ENCODE assay signal across 28 mouse cellular contexts in the genomic region with DNA sequence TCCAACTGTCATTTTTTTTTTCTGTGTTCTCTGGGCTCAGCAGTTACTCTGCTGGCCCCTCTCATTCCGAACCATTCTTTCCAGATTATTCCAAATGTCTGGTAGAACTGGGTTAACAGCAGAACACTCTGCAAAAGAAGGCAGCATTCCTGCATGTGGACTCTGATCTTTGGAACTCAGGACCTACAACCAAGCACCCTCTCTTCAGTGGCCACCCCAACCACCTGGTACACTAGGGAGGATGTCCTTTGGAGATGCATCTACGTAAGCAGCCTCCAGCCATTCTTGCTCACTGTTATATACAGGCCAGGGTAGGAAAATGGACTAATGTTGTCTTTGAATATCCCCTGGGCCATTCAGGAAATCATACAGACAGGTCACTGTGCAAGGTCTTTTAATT. TPM values are rescaled to one million over a fixed set of nuclear protein-coding genes. Genes with fewer than 3 reads are reported as not detected.
A peak's percentile ranks its signal among the peaks of the same experiment; 100 is the strongest.
DNase-seq lines count a peak whose midpoint lies in the region; ATAC-seq and TF ChIP-seq lines count a peak whose summit lies in the region.
"Had no signal": no experiment of that assay in that cellular context is flagged by ENCODE, and none has a peak within 500 bp of the region (broad histone marks: within the 10 kb centered on the region; RNA-seq: fewer than 3 reads in every experiment).

No protein-coding gene starts in this region.

- peaks cover 20% of the 10 kb centered on the region for H3K4me1 ChIP-seq in heart, embryonic 15.5 days (replicated peaks)
- H3K4me1 ChIP-seq in kidney, adult 2 months (ENCODE audit: control insufficient read depth, insufficient read depth, low read length): peaks cover 13% of the 10 kb centered on the region; the same call in 1 of the 2 replicates
- H3K4me1 ChIP-seq in midbrain, embryonic 11.5 days (ENCODE audit: control insufficient read depth, insufficient read depth, low read length): peaks cover 8% of the 10 kb centered on the region; the same call in 1 of the 2 replicates
- H3K4me1 ChIP-seq in midbrain, embryonic 13.5 days (replicated peaks): peaks cover 15% of the 10 kb centered on the region
- H3K4me1 ChIP-seq in forebrain, postnatal 0 days (ENCODE audit: insufficient read depth): no peaks in the 10 kb centered on the region

- 83% methylated on average over 2 of the region's 2 CpGs for WGBS in heart, embryonic 15.5 days
- 65% methylated on average over 2 of the region's 2 CpGs for WGBS in kidney, adult 2 months
- WGBS in midbrain, embryonic 11.5 days: 82% methylated on average over 2 of the region's 2 CpGs
- 83% methylated on average over 2 of the region's 2 CpGs for WGBS in midbrain, embryonic 13.5 days
- WGBS in forebrain, postnatal 0 days: 82% methylated on average over 2 of the region's 2 CpGs

- H3K4me3 ChIP-seq in heart, embryonic 15.5 days: no peak overlapping the region
- no peak overlapping the region for H3K4me3 ChIP-seq in kidney, adult 2 months (ENCODE audit: insufficient read depth, low read depth, low read length)
- H3K4me3 ChIP-seq in midbrain, embryonic 11.5 days (ENCODE audit: low read depth, low read length): no peak overlapping the region
- no peak overlapping the region for H3K4me3 ChIP-seq in midbrain, embryonic 13.5 days (replicated peaks)
- no peak overlapping the region for H3K4me3 ChIP-seq in forebrain, postnatal 0 days (ENCODE audit: low read depth, low read length)
- H3K4me3 ChIP-seq: left cerebral cortex, adult 2 months; liver, embryonic 15.5 days; midbrain, embryonic 12.5 days had no signal

- H3K27me3 ChIP-seq in heart, embryonic 15.5 days: peaks cover 60% of the 10 kb centered on the region
- no peaks in the 10 kb centered on the region for H3K27me3 ChIP-seq in kidney, adult 2 months (replicated peaks; ENCODE audit: control insufficient read depth, insufficient read depth, low read length)
- peaks cover 56% of the 10 kb centered on the region for H3K27me3 ChIP-seq in midbrain, embryonic 11.5 days (ENCODE audit: control insufficient read depth, insufficient read depth, low read length)
- peaks cover 74% of the 10 kb centered on the region for H3K27me3 ChIP-seq in midbrain, embryonic 13.5 days
- H3K27me3 ChIP-seq in forebrain, postnatal 0 days (ENCODE audit: insufficient read depth, low read length): peaks cover 48% of the 10 kb centered on the region
- H3K27me3 ChIP-seq: Patski had no signal

- peak overlapping the region; percentile 97; the same call in 1 of the 2 replicates for H3K27ac ChIP-seq in heart, embryonic 15.5 days
- peak overlapping the region; percentile 99 for H3K27ac ChIP-seq in kidney, adult 2 months (ENCODE audit: insufficient read depth, low read depth, low read length)
- H3K27ac ChIP-seq in midbrain, embryonic 11.5 days (ENCODE audit: low read depth, low read length): no peak overlapping the region
- H3K27ac ChIP-seq in midbrain, embryonic 13.5 days: no peak overlapping the region
- H3K27ac ChIP-seq in forebrain, postnatal 0 days (ENCODE audit: low read depth, low read length): no peak overlapping the region
- H3K27ac ChIP-seq: embryonic facial prominence, embryonic 12.5 days; hindbrain, embryonic 13.5 days; left cerebral cortex, adult 2 months; limb, embryonic 13.5 days; midbrain, embryonic 12.5 days; neural tube, embryonic 13.5 days had no signal

- no peak for ATAC-seq in heart, embryonic 15.5 days (replicated peaks; ENCODE audit: insufficient number of reproducible peaks, insufficient read depth, low FRiP score, low read depth)
- ATAC-seq in midbrain, embryonic 11.5 days (ENCODE audit: low FRiP score): no peak
- ATAC-seq in midbrain, embryonic 13.5 days: no peak
- ATAC-seq in forebrain, postnatal 0 days: no peak
- ATAC-seq: forebrain, embryonic 14.5 days; intestine, postnatal 0 days; Patski had no signal

- DNase-seq in heart, adult 8-10 months (ENCODE audit: low spot score): no peak
- peak; percentile 91 for DNase-seq in kidney, adult 2 months
- no peak for DNase-seq in kidney, postnatal 4 days
- peak; percentile 62 for DNase-seq in midbrain, embryonic 11.5 days (ENCODE audit: low spot score, missing footprints)
- DNase-seq in kidney, postnatal 36 days: peak; percentile 66 to 86
- no peak for DNase-seq in forebrain, postnatal 0 days
- DNase-seq: adrenal gland, postnatal 10 days; cerebellum, adult 11-12 months; cerebellum, adult 9-11 months; embryo, embryonic 11 days; gastrocnemius, postnatal 10 days; lung, postnatal 36 days; thymus, adult 2 months; thymus, postnatal 36 days had no signal

- H3K9ac ChIP-seq in heart, embryonic 15.5 days: no peak overlapping the region
- no peak overlapping the region for H3K9ac ChIP-seq in midbrain, embryonic 11.5 days (ENCODE audit: low read length)
- H3K9ac ChIP-seq in midbrain, embryonic 13.5 days (replicated peaks): no peak overlapping the region
- H3K9ac ChIP-seq in forebrain, postnatal 0 days: no peak overlapping the region
- H3K9ac ChIP-seq: embryonic facial prominence, embryonic 12.5 days; hindbrain, embryonic 13.5 days; liver, embryonic 15.5 days; midbrain, embryonic 12.5 days had no signal

- no peaks in the 10 kb centered on the region for H3K9me3 ChIP-seq in heart, embryonic 15.5 days (replicated peaks)
- no peaks in the 10 kb centered on the region for H3K9me3 ChIP-seq in midbrain, embryonic 11.5 days (ENCODE audit: control insufficient read depth, low read length)
- no peaks in the 10 kb centered on the region for H3K9me3 ChIP-seq in midbrain, embryonic 13.5 days
- no peaks in the 10 kb centered on the region for H3K9me3 ChIP-seq in forebrain, postnatal 0 days (ENCODE audit: low read length)
- H3K9me3 ChIP-seq: embryonic facial prominence, embryonic 12.5 days; hindbrain, embryonic 13.5 days; limb, embryonic 13.5 days; liver, embryonic 15.5 days; midbrain, embryonic 12.5 days; neural tube, embryonic 13.5 days had no signal

- TF ChIP-seq POLR2A in kidney, adult 2 months (IDR thresholded peaks at IDR 0.05; ENCODE audit: low read depth, low read length): no peak

- H3K36me3 ChIP-seq in heart, embryonic 15.5 days: no peaks in the 10 kb centered on the region
- H3K36me3 ChIP-seq in kidney, adult 2 months (ENCODE audit: control insufficient read depth, insufficient read depth, low read length): no peaks in the 10 kb centered on the region
- no peaks in the 10 kb centered on the region for H3K36me3 ChIP-seq in midbrain, embryonic 11.5 days (ENCODE audit: control insufficient read depth, insufficient read depth, low read length)
- no peaks in the 10 kb centered on the region for H3K36me3 ChIP-seq in midbrain, embryonic 13.5 days
- H3K36me3 ChIP-seq in forebrain, postnatal 0 days (ENCODE audit: insufficient read depth): no peaks in the 10 kb centered on the region
- H3K36me3 ChIP-seq: embryonic facial prominence, embryonic 12.5 days; hindbrain, embryonic 13.5 days; limb, embryonic 13.5 days; liver, embryonic 15.5 days; midbrain, embryonic 12.5 days; neural tube, embryonic 13.5 days had no signal

- no peak overlapping the region for H3K4me2 ChIP-seq in heart, embryonic 15.5 days
- no peak overlapping the region for H3K4me2 ChIP-seq in midbrain, embryonic 11.5 days
- H3K4me2 ChIP-seq in midbrain, embryonic 13.5 days (replicated peaks): no peak overlapping the region
- H3K4me2 ChIP-seq in forebrain, postnatal 0 days (ENCODE audit: low read depth): no peak overlapping the region
- H3K4me2 ChIP-seq: embryonic facial prominence, embryonic 12.5 days; midbrain, embryonic 12.5 days had no signal

- TF ChIP-seq CTCF in kidney, adult 2 months (conservative IDR thresholded peaks at IDR 0.05; ENCODE audit: insufficient read depth, insufficient read length, low read depth, low read length): no peak
- no peak for TF ChIP-seq CTCF in forebrain, postnatal 0 days (IDR thresholded peaks at IDR 0.05; ENCODE audit: low read depth)

RNA-seq across cellular contexts. Expression of gene Ppara, which starts 1.1 kb away (rescaled TPM):
- polyA plus RNA-seq in heart, embryonic 15.5 days (2015; fragmentation: Nextera tagmentation; extraction: Ambion mirVana): 15.1 and 20.5 TPM in 2 replicates
- total RNA-seq in heart, adult 8-10 months (2022): 10 to 100 TPM; 50.2 to 79.0 (median 59.5) TPM
- polyA plus RNA-seq in kidney, adult 2 months (2012; rRNA removed): 31.3 and 32.5 TPM in 2 replicates
- polyA plus RNA-seq in midbrain, embryonic 11.5 days (2014; fragmentation: Nextera tagmentation; extraction: Ambion mirVana): 0.62 and 0.92 TPM in 2 replicates
- 0.54 and 0.96 TPM in 2 replicates for polyA plus RNA-seq in midbrain, embryonic 13.5 days (2015; fragmentation: Nextera tagmentation; extraction: Ambion mirVana)
- 0.92 and 1.7 TPM in 2 replicates for total RNA-seq in forebrain, postnatal 0 days (2014; rRNA removed)
- 1.9 and 2.0 TPM in 2 replicates for polyA plus RNA-seq in forebrain, postnatal 0 days (2015; fragmentation: Nextera tagmentation; extraction: Ambion mirVana)
- total RNA-seq: granulocyte monocyte progenitor cell, adult 5-6 weeks; megakaryocyte, adult 5-6 weeks had no signal

Comparison
In these comparisons a context has a peak if more than half of its experiments do, and no peak if none do; other contexts are left out.
1. DNase-seq: peak in kidney, adult 2 months (single experiment), midbrain, embryonic 11.5 days (single experiment) and kidney, postnatal 36 days (2 of 2); none in heart, adult 8-10 months (single experiment), kidney, postnatal 4 days (0 of 2) and forebrain, postnatal 0 days (single experiment).
2. H3K27ac ChIP-seq: peak in heart, embryonic 15.5 days (single experiment) and kidney, adult 2 months (single experiment); none in midbrain, embryonic 11.5 days (single experiment), midbrain, embryonic 13.5 days (single experiment) and forebrain, postnatal 0 days (single experiment).